ENCODE assay signal across 24 mouse cellular contexts in genomic region chr13:116781616-116782015, GRCm38 (mm10).
A peak's percentile ranks its signal among the peaks of the same experiment; 100 is the strongest.
DNase-seq lines count a peak whose midpoint lies in the region; ATAC-seq and TF ChIP-seq lines count a peak whose summit lies in the region.
"Had no signal": no experiment of that assay in that cellular context is flagged by ENCODE, and none has a peak within 500 bp of the region (broad histone marks: within the 10 kb centered on the region; RNA-seq: fewer than 3 reads in every experiment).

No protein-coding gene starts in this region.

- peak; percentile 28 for DNase-seq in kidney, adult 2 months
- no peak for DNase-seq in kidney, postnatal 25 days
- DNase-seq in R1 (ENCODE audit: low read depth, low spot score) (peak; percentile 5), ZHBTc4 (ENCODE audit: low read depth, low spot score) (peak; percentile 1)
- no peak for DNase-seq in adrenal gland, postnatal 4 days (ENCODE audit: low spot score in 2 of 2)
- no peak for DNase-seq in gastrocnemius, postnatal 4 days (ENCODE audit: low spot score in 2 of 2)
- DNase-seq: adrenal gland, adult 8-10 months; adrenal gland, postnatal 14 days; adrenal gland, postnatal 36 days; cerebellum, adult 11-12 months; cerebellum, adult 2 months; cerebellum, adult 9-10 months; cerebellum, postnatal 10 days; cerebellum, postnatal 25 days; forebrain, postnatal 0 days had no signal

- H3K27me3 ChIP-seq in kidney, adult 2 months (replicated peaks; ENCODE audit: control insufficient read depth, insufficient read depth, low read length): no peaks in the 10 kb centered on the region
- no peaks in the 10 kb centered on the region for H3K27me3 ChIP-seq in intestine, embryonic 16.5 days (replicated peaks; ENCODE audit: control insufficient read depth, insufficient read depth, low read length)
- H3K27me3 ChIP-seq: CH12.LX; embryonic facial prominence, embryonic 12.5 days; Patski had no signal

- H3K36me3 ChIP-seq in kidney, adult 2 months (ENCODE audit: control insufficient read depth, insufficient read depth, low read length): no peaks in the 10 kb centered on the region
- no peaks in the 10 kb centered on the region for H3K36me3 ChIP-seq in intestine, embryonic 16.5 days (ENCODE audit: control insufficient read depth, insufficient read depth, low read length)
- H3K36me3 ChIP-seq: embryonic facial prominence, embryonic 10.5 days; embryonic facial prominence, embryonic 12.5 days; G1E had no signal

- peak; percentile 60; the same call in 1 of the 2 replicates for ATAC-seq in intestine, embryonic 16.5 days
- no peak for ATAC-seq in CD4-positive, CD25-positive, alpha-beta regulatory T cell, adult 4 months
- ATAC-seq: activated CD4-positive, CD25-positive, alpha-beta regulatory T cell, adult 4 months; forebrain, embryonic 14.5 days; forebrain, postnatal 0 days; Patski had no signal

- H3K9ac ChIP-seq in intestine, embryonic 16.5 days (ENCODE audit: low read depth, low read length): no peak overlapping the region
- H3K9ac ChIP-seq: embryonic facial prominence, embryonic 12.5 days; forebrain, postnatal 0 days had no signal

- no peak overlapping the region for H3K4me3 ChIP-seq in kidney, adult 2 months (ENCODE audit: insufficient read depth, low read depth, low read length)
- no peak overlapping the region for H3K4me3 ChIP-seq in intestine, embryonic 16.5 days (ENCODE audit: low read length)
- H3K4me3 ChIP-seq: embryonic facial prominence, embryonic 10.5 days; embryonic facial prominence, embryonic 12.5 days had no signal

- H3K27ac ChIP-seq in kidney, adult 2 months (ENCODE audit: insufficient read depth, low read depth, low read length): no peak overlapping the region
- H3K27ac ChIP-seq in intestine, embryonic 16.5 days (ENCODE audit: low read length): no peak overlapping the region
- H3K27ac ChIP-seq: embryonic facial prominence, embryonic 10.5 days; embryonic facial prominence, embryonic 12.5 days had no signal

- H3K4me1 ChIP-seq in kidney, adult 2 months (ENCODE audit: control insufficient read depth, insufficient read depth, low read length): no peaks in the 10 kb centered on the region
- no peaks in the 10 kb centered on the region for H3K4me1 ChIP-seq in intestine, embryonic 16.5 days (ENCODE audit: control insufficient read depth, insufficient read depth, low read length)
- H3K4me1 ChIP-seq: embryonic facial prominence, embryonic 10.5 days; embryonic facial prominence, embryonic 12.5 days had no signal

- no peak overlapping the region for H3K4me2 ChIP-seq in intestine, embryonic 16.5 days (ENCODE audit: low read depth, low read length)
- H3K4me2 ChIP-seq: embryonic facial prominence, embryonic 12.5 days had no signal

- TF ChIP-seq CTCF in kidney, adult 2 months (conservative IDR thresholded peaks at IDR 0.05; ENCODE audit: insufficient read depth, insufficient read length, low read depth, low read length): no peak

- H3K9me3 ChIP-seq in intestine, embryonic 16.5 days (ENCODE audit: control insufficient read depth, low read length): no peaks in the 10 kb centered on the region
- H3K9me3 ChIP-seq: embryonic facial prominence, embryonic 10.5 days; embryonic facial prominence, embryonic 12.5 days had no signal

- no peak for TF ChIP-seq POLR2A in kidney, adult 2 months (IDR thresholded peaks at IDR 0.05; ENCODE audit: low read depth, low read length)

Comparison
In these comparisons a context has a peak if more than half of its experiments do, and no peak if none do; other contexts are left out.
1. DNase-seq: peak in kidney, adult 2 months (single experiment), R1 (single experiment) and ZHBTc4 (single experiment); none in kidney, postnatal 25 days (0 of 2), adrenal gland, postnatal 4 days (0 of 2) and gastrocnemius, postnatal 4 days (0 of 2).